Mouse (Mus musculus) intestine, postnatal 0 days (tissue): ENCODE results near the gene Cyb561a3. TPM values are rescaled to one million over a fixed set of nuclear protein-coding genes. Genes with fewer than 3 reads are reported as not detected.

Source experiments
- ATAC-seq: fragments of 200-750 bp; cut with Nextera tagmentation; 2 replicates; pipeline ENCODE4 v1.8.0; 2017; ENCODE audit warnings: mild to moderate bottlenecking, moderate TSS enrichment, moderate library complexity
- H3K27ac ChIP-seq: fragments of 300-500 bp; sonication (generic); 2 replicates; pipeline ENCODE4 v1.5.1; 2014; ENCODE audit warnings: mild to moderate bottlenecking, low read depth, low read length, moderate library complexity
- H3K27me3 ChIP-seq: fragments of 300-500 bp; sonication (generic); replicated peaks from 2 replicates; pipeline ENCODE4 v1.6.1; 2014; ENCODE audit warnings: low read length, mixed read lengths; ENCODE audit not compliant: control insufficient read depth, insufficient read depth
- H3K36me3 ChIP-seq: fragments of 300-500 bp; sonication (generic); 2 replicates; pipeline ENCODE4 v1.6.1; 2014; ENCODE audit warnings: mild to moderate bottlenecking, moderate library complexity; ENCODE audit not compliant: control insufficient read depth, insufficient read depth
- H3K4me1 ChIP-seq: fragments of 300-500 bp; sonication (generic); replicated peaks from 2 replicates; pipeline ENCODE4 v1.6.1; 2014; ENCODE audit warnings: antibody characterized with exemption, low read length, mixed read lengths; ENCODE audit not compliant: control insufficient read depth, insufficient read depth
- H3K4me2 ChIP-seq: fragments of 300-500 bp; sonication (generic); replicated peaks from 2 replicates; pipeline ENCODE4 v1.6.1; 2014; ENCODE audit warnings: low read depth, mild to moderate bottlenecking, moderate library complexity
- H3K4me3 ChIP-seq: fragments of 300-500 bp; sonication (generic); 2 replicates; pipeline ENCODE4 v1.5.1; 2014; ENCODE audit warnings: low read depth, low read length
- H3K9ac ChIP-seq: fragments of 300-500 bp; sonication (generic); 2 replicates; pipeline ENCODE4 v1.6.1; 2014; ENCODE audit warnings: mild to moderate bottlenecking, low read depth, low read length
- H3K9me3 ChIP-seq: fragments of 300-500 bp; sonication (generic); 2 replicates; pipeline ENCODE4 v1.6.1; 2016; ENCODE audit warnings: mixed run types; ENCODE audit not compliant: control insufficient read depth
- CTCF ChIP-seq: sonication (generic); IDR thresholded peaks from 2 replicates; pipeline ENCODE4 v1.5.1; 2016; ENCODE audit warnings: low read depth, mild to moderate bottlenecking, control low read depth, antibody characterized with exemption, moderate library complexity
- WGBS: fragments of 180-500 bp; shearing (Covaris S2); extraction: QIAGEN DNeasy Blood & Tissue Kit; methylation state at CpG from one replicate; pipeline ENCODE4 v1.1.7; 2014; 5-methylcytosine and 5-hydroxymethylcytosine counted together
- polyA plus RNA-seq: library from polyadenylated mRNA; unstranded; fragments of >200 nt; fragmentation: Nextera tagmentation; extraction: Ambion mirVana; gene quantifications from 2 replicates; pipeline ENCODE4 v1.2.1, GENCODE M21; 2015

Cyb561a3 gene
- polyA plus RNA-seq, 1 experiment from 2014 or later = 23.2 TPM

GRCm38 (mm10) chr19:10599648-10600047 lies 22.7 kb downstream of the Cyb561a3 start:
- H3K4me2 ChIP-seq = no peak overlapping the region
- no peaks in the 10 kb centered on the region for H3K9me3 ChIP-seq
- H3K4me3 ChIP-seq = no peak overlapping the region
- no peaks in the 10 kb centered on the region for H3K27me3 ChIP-seq
- H3K4me1 ChIP-seq = no peaks in the 10 kb centered on the region
- H3K9ac ChIP-seq = no peak overlapping the region
- TF ChIP-seq CTCF = no peak
- peaks cover 58% of the 10 kb centered on the region for H3K36me3 ChIP-seq
- no peak overlapping the region for H3K27ac ChIP-seq
- ATAC-seq = no peak
- WGBS = 87% methylated on average over 2 of the region's 2 CpGs

GRCm38 (mm10) chr19:10602247-10602769 lies 25.3 kb downstream of the Cyb561a3 start:
- ATAC-seq = no peak
- peaks cover 33% of the 10 kb centered on the region for H3K36me3 ChIP-seq
- H3K27me3 ChIP-seq = no peaks in the 10 kb centered on the region
- peak overlapping the region; percentile 46 for H3K4me3 ChIP-seq
- 0 out of 2 replicates have a peak overlapping the region, but pooled peaks have one; percentile 31 for H3K9ac ChIP-seq
- H3K4me2 ChIP-seq = peak overlapping the region; percentile 81
- no peak for TF ChIP-seq CTCF
- H3K4me1 ChIP-seq = no peaks in the 10 kb centered on the region
- H3K27ac ChIP-seq = peak overlapping the region; percentile 47
- no peaks in the 10 kb centered on the region for H3K9me3 ChIP-seq
- WGBS = 8% methylated on average over 6 of the region's 6 CpGs

DNA sequence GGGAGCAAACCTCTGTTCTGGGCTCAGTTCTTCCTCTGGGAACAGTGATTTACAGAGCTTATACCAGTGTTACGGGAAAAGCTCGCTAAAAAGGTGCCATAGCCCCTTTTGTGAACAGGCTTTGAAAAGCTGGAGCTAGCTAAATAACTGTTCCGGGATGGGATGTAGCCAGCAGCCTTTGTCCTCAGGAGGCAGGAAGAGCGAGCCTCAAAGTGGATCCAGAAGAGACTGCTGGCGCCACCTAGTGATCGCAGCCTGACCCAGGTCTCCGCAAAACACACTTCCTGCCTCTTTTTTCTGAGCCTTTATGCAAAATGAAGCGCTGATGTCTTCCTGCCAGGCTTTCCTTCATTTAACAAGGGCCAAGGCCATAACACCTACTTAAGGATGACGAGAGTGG lies 25.8 kb downstream of the Cyb561a3 start:
- Histone ChIP-seq H3K36me3 (peaks cover 35% of the 10 kb centered on the region), H3K4me1 (no peaks in the 10 kb centered on the region), H3K4me3 (peak overlapping the region; percentile 46), H3K27me3 (no peaks in the 10 kb centered on the region), H3K9me3 (no peaks in the 10 kb centered on the region), H3K27ac (peak overlapping the region; percentile 47), H3K9ac (0 out of 2 replicates have a peak overlapping the region, but pooled peaks have one; percentile 31), H3K4me2 (peak overlapping the region; percentile 81)
- under 1% methylated on average over 9 of the region's 9 CpGs for WGBS
- ATAC-seq = peak; percentile 36; the same call in 1 of the 2 replicates
- TF ChIP-seq CTCF = peak; percentile 97

DNA sequence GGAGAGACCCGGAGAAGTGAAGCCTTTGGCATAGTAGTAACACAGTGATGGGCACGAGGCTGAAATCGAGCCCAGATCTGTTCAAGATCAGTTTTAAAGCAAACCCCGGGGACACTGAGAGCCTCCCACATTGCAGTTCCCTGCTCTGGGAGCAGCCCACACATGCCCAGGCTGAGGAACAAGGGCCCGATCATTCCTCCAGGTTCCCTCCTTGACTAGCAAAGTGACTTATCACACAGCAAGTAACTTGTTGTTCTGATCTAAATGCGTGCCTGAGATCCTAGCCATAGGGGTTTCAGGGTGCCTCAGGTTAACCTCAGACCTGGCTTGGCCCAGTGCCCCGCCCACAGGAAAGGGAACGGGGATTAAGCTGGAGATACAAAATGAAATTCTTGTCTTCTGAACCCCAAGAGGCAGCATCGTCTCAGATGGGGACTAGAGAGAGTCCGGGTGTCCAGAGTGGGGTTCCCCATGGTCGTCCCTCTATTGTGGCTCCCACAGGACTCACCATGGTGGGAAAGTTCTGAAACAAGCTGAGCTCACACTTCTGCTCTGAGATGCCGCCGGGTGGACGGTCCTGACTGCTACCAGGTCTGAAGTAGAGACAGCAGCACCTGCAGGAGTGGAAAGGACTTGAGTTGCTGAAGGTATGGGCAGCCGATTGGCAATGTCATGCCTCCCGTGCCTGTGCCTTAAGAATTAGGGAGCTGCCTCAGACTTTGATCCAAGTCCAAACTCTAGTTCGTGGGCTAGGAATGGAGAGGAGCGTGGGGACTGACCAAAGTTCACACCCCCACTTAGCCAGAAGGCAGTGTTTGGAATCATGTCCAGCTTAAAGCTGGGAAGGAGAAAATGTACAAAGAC lies 26.9 kb downstream of the Cyb561a3 start:
- peak; percentile 36; the same call in 1 of the 2 replicates for ATAC-seq
- Histone ChIP-seq H3K4me2 (peak overlapping the region; percentile 81), H3K36me3 (peaks cover 34% of the 10 kb centered on the region), H3K4me1 (no peaks in the 10 kb centered on the region), H3K4me3 (peak overlapping the region; percentile 46), H3K27me3 (no peaks in the 10 kb centered on the region), H3K9me3 (no peaks in the 10 kb centered on the region), H3K27ac (peak overlapping the region; percentile 96), H3K9ac (peak overlapping the region; percentile 52; the same call in 1 of the 2 replicates)
- WGBS = 54% methylated on average over 18 of the region's 18 CpGs
- no peak for TF ChIP-seq CTCF

GRCm38 (mm10) chr19:10604534-10604933 lies 27.6 kb downstream of the Cyb561a3 start:
- H3K36me3 ChIP-seq = peaks cover 33% of the 10 kb centered on the region
- peak overlapping the region; percentile 96 for H3K27ac ChIP-seq
- WGBS = 26% methylated on average over 3 of the region's 3 CpGs
- no peaks in the 10 kb centered on the region for H3K4me1 ChIP-seq
- TF ChIP-seq CTCF = no peak
- H3K9me3 ChIP-seq = no peaks in the 10 kb centered on the region
- H3K4me3 ChIP-seq = peak overlapping the region; percentile 97
- peak overlapping the region; percentile 52 for H3K9ac ChIP-seq
- peak overlapping the region; percentile 81 for H3K4me2 ChIP-seq
- ATAC-seq = no peak
- no peaks in the 10 kb centered on the region for H3K27me3 ChIP-seq

- no peaks in the 10 kb centered on the region for H3K9me3 ChIP-seq
- no peaks in the 10 kb centered on the region for H3K27me3 ChIP-seq
- H3K4me3 ChIP-seq = peak within 1 kb of the TSS; percentile 97
- ATAC-seq = peak; percentile 92
- peak within 1 kb of the TSS; percentile 98 for H3K9ac ChIP-seq
- peaks cover 33% of the 10 kb centered on the region for H3K36me3 ChIP-seq
- H3K4me2 ChIP-seq = peak within 1 kb of the TSS; percentile 81
- TF ChIP-seq CTCF = peak; percentile 83
- no peaks in the 10 kb centered on the region for H3K4me1 ChIP-seq
- under 1% methylated on average over 49 of the region's 49 CpGs for WGBS
- peak within 1 kb of the TSS; percentile 96 for H3K27ac ChIP-seq
Measured at GRCm38 (mm10) chr19:10605293-10605900, 28.4 kb downstream of the Cyb561a3 start, which contains the start of the genes Ddb1 and Tkfc. TSS of gene Ddb1 (plus strand) at chr19:10605327. TSS of gene Tkfc (minus strand) at chr19:10605654.
